Mouse (Mus musculus) kidney, adult 9 months (tissue): ENCODE results near the gene Ptgir.
A peak's percentile ranks its signal among the peaks of the same experiment; 100 is the strongest.

Experiments used
- DNase-seq: peaks from one replicate; pipeline ENCODE4 v3.0.0; 2022

Ptgir gene

GRCm38 (mm10) chr7:16892352-16892730, 13.9 kb upstream of the Ptgir start:
- DNase-seq: no peak

- no peak for DNase-seq
These were observed 12.7 kb upstream of the Ptgir start for GRCm38 (mm10) chr7:16893612-16894011.

GRCm38 (mm10) chr7:16894279-16894678, 12.0 kb upstream of the Ptgir start:
- no peak for DNase-seq

GRCm38 (mm10) chr7:16895000-16895399, 11.3 kb upstream of the Ptgir start:
- peak; percentile 73 for DNase-seq

- DNase-seq: no peak
These were observed 10.8 kb upstream of the Ptgir start for GRCm38 (mm10) chr7:16895511-16895910.

- no peak for DNase-seq
These were observed 5.8 kb upstream of the Ptgir start for GRCm38 (mm10) chr7:16900526-16900925.

GRCm38 (mm10) chr7:16903439-16903955, 2.8 kb upstream of the Ptgir start:
- DNase-seq: no peak

- no peak for DNase-seq
These were observed 2.1 kb upstream of the Ptgir start for GRCm38 (mm10) chr7:16904120-16904675.

- peak; percentile 33 for DNase-seq
These were observed 734 bp upstream of the Ptgir start for GRCm38 (mm10) chr7:16905491-16906021.

- no peak for DNase-seq
These were observed 734 bp downstream of the Ptgir start for GRCm38 (mm10) chr7:16906889-16907559.

GRCm38 (mm10) chr7:16907842-16908241, 1.6 kb downstream of the Ptgir start:
- DNase-seq: no peak

- DNase-seq: no peak
These were observed 2.1 kb downstream of the Ptgir start for GRCm38 (mm10) chr7:16908367-16908766.

GRCm38 (mm10) chr7:16908859-16909258, 2.6 kb downstream of the Ptgir start:
- no peak for DNase-seq

GRCm38 (mm10) chr7:16909909-16910308, 3.6 kb downstream of the Ptgir start:
- DNase-seq: no peak

- no peak for DNase-seq
These were observed 5.6 kb downstream of the Ptgir start for GRCm38 (mm10) chr7:16911904-16912303.

GRCm38 (mm10) chr7:16912360-16912759, 6.1 kb downstream of the Ptgir start:
- peak; percentile 29 for DNase-seq

- DNase-seq: peak; percentile 76
These were observed 7.6 kb downstream of the Ptgir start for GRCm38 (mm10) chr7:16913806-16914452.

- no peak for DNase-seq
These were observed 8.4 kb downstream of the Ptgir start for GRCm38 (mm10) chr7:16914453-16915343.

GRCm38 (mm10) chr7:16915461-16916340, 9.4 kb downstream of the Ptgir start:
- no peak for DNase-seq

GRCm38 (mm10) chr7:16916342-16917265, 10.3 kb downstream of the Ptgir start:
- DNase-seq: no peak

- DNase-seq: no peak
These were observed 11.2 kb downstream of the Ptgir start for GRCm38 (mm10) chr7:16917447-16917846.
